Mouse (Mus musculus): Measurements from ENCODE around the gene Gtf3c1. TPM values are rescaled to one million over a fixed set of nuclear protein-coding genes. Genes with fewer than 3 reads are reported as not detected.
A peak's percentile ranks its signal among the peaks of the same experiment; 100 is the strongest.

Gtf3c1 gene
- polyA plus RNA-seq (2012; rRNA removed), result 47.9 and 60.5 TPM in 2 replicates

DNA sequence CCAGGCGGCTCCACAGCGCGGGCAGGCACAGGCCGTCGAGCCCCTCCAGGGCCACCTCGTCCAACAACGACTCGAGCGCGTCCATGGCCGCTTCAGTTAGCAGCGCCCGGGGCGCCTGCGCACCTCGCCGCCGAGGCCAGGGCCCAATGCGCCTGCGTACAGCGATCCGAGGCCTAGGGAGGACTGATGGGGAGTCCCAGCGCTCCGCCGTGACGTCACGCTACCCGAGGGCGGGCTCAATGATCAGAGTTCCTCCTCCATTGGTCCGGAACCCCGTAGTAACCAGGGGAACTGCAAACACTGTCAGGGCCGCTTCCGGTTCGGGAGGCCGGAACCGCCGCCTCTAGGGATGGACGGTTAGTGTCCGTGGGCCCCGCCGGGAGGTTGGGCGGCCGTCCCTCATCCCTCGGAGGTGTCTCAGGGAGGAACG is at the start of gene Gtf3c1, which contains the start of gene D430042O09Rik:
Gene Gtf3c1 (minus strand): TSS at position 188 of the 430 bp plus-strand sequence.
Gene D430042O09Rik (plus strand): TSS at position 296 of the 430 bp plus-strand sequence.
- no peak for TF ChIP-seq CTCF (conservative IDR thresholded peaks at IDR 0.05; ENCODE audit: insufficient read depth, insufficient read length, low read depth, low read length)
- peak; percentile 44 for TF ChIP-seq POLR2A (IDR thresholded peaks at IDR 0.05; ENCODE audit: low read depth, low read length)
- Histone ChIP-seq H3K4me1 (ENCODE audit: control insufficient read depth, insufficient read depth, low read length) (peaks cover 22% of the 10 kb centered on the region), H3K36me3 (ENCODE audit: control insufficient read depth, insufficient read depth, low read length) (no peaks in the 10 kb centered on the region; the same call in 1 of the 2 replicates), H3K27me3 (replicated peaks; ENCODE audit: control insufficient read depth, insufficient read depth, low read length) (no peaks in the 10 kb centered on the region), H3K4me3 (ENCODE audit: insufficient read depth, low read depth, low read length) (peak within 1 kb of the TSS; percentile 96), H3K27ac (ENCODE audit: insufficient read depth, low read depth, low read length) (peak within 1 kb of the TSS; percentile 95)
- DNase-seq, result peak; percentile 100
- under 1% methylated on average over 45 of the region's 45 CpGs for WGBS

DNA sequence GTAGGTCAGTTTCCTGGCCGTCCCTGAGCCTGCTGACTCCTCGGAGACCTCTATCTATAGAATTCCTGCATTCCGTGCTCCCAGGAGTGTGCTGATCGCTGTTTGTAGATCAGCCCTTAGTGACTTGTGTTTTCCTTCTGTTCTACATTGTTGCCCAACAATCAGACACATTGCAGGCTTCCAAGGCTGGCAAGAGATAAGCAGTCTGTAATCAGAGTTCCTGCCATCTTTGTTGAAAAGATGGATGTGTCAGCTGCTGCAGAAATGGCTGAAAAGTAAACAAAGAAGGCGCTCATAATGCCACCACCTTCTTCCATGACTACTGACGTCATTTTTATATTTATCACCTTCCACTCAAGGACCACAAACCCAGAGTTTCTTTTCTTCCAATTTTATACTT is 49.2 kb upstream of the Gtf3c1 start:
- Histone ChIP-seq H3K4me1 (ENCODE audit: control insufficient read depth, insufficient read depth, low read length) (peaks cover 7% of the 10 kb centered on the region; the same call in 1 of the 2 replicates), H3K27me3 (replicated peaks; ENCODE audit: control insufficient read depth, insufficient read depth, low read length) (no peaks in the 10 kb centered on the region), H3K4me3 (ENCODE audit: insufficient read depth, low read depth, low read length) (no peak overlapping the region), H3K36me3 (ENCODE audit: control insufficient read depth, insufficient read depth, low read length) (no peaks in the 10 kb centered on the region), H3K27ac (ENCODE audit: insufficient read depth, low read depth, low read length) (no peak overlapping the region)
- DNase-seq, result no peak
- TF ChIP-seq CTCF (conservative IDR thresholded peaks at IDR 0.05; ENCODE audit: insufficient read depth, insufficient read length, low read depth, low read length), result no peak
- TF ChIP-seq POLR2A (IDR thresholded peaks at IDR 0.05; ENCODE audit: low read depth, low read length), result no peak
- WGBS, result 83% methylated on average over 6 of the region's 6 CpGs

DNA sequence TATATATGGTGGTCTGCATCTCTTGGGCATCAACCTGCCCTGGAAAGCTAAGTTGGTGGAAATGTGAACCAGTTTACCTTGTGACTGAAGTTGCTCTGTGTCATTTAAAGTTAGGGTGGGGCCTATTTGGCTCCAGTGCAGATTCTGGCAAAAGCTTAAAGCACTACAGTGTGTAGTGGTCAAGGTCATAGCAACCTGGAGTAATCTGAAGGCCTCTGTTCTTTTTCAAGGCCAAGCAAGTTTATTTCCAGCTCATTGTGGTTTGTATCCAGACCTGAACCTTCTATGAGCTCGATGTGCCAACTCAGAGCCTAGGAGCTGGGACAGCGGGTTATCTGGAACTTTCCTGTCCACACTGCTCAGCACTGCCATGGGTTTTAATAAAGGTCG is 45.7 kb upstream of the Gtf3c1 start:
- no peak overlapping the region for H3K27ac ChIP-seq (ENCODE audit: insufficient read depth, low read depth, low read length)
- DNase-seq, result peak; percentile 16
- no peaks in the 10 kb centered on the region for H3K27me3 ChIP-seq (replicated peaks; ENCODE audit: control insufficient read depth, insufficient read depth, low read length)
- TF ChIP-seq POLR2A (IDR thresholded peaks at IDR 0.05; ENCODE audit: low read depth, low read length) (no peak), CTCF (conservative IDR thresholded peaks at IDR 0.05; ENCODE audit: insufficient read depth, insufficient read length, low read depth, low read length) (no peak)
- no peak overlapping the region for H3K4me3 ChIP-seq (ENCODE audit: insufficient read depth, low read depth, low read length)
- WGBS, result 77% methylated on average over 3 of the region's 3 CpGs
- peaks cover 6% of the 10 kb centered on the region; the same call in 1 of the 2 replicates for H3K4me1 ChIP-seq (ENCODE audit: control insufficient read depth, insufficient read depth, low read length)
- no peaks in the 10 kb centered on the region for H3K36me3 ChIP-seq (ENCODE audit: control insufficient read depth, insufficient read depth, low read length)

DNA sequence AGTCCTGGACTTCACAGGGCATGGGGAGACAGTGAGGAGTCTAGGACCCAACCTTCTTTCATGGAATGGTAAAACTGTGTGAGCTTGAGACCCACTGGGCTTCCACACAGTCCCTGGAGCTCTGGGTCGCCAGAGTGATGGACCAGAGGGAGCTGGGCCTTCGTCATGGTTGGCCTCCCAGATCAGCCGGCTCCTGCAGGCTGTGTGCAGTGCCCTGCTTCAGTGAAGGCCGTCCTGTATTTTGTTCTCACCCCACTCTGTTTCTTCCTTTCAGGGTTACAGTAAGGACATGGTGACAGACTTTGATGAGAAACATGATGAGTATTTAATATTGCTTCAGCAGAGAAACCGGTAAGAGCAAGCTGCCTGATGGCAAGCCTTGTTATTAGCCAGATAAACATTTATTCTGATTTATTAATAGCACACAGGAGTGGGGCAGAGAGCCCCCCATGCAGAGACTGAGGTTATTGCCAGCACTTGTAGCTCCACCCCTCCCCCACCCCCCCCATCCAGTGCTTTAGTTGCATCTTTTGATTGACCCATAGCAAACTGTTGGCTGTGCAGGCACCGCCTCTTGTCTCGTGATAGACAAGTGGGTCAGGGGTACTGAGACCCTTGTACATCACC is 45.2 kb upstream of the Gtf3c1 start:
- Histone ChIP-seq H3K27ac (ENCODE audit: insufficient read depth, low read depth, low read length) (no peak overlapping the region), H3K4me3 (ENCODE audit: insufficient read depth, low read depth, low read length) (no peak overlapping the region), H3K4me1 (ENCODE audit: control insufficient read depth, insufficient read depth, low read length) (peaks cover 2% of the 10 kb centered on the region; the same call in 1 of the 2 replicates), H3K27me3 (replicated peaks; ENCODE audit: control insufficient read depth, insufficient read depth, low read length) (no peaks in the 10 kb centered on the region), H3K36me3 (ENCODE audit: control insufficient read depth, insufficient read depth, low read length) (no peaks in the 10 kb centered on the region)
- TF ChIP-seq POLR2A (IDR thresholded peaks at IDR 0.05; ENCODE audit: low read depth, low read length) (no peak), CTCF (conservative IDR thresholded peaks at IDR 0.05; ENCODE audit: insufficient read depth, insufficient read length, low read depth, low read length) (no peak)
- WGBS, result 60% methylated on average over 7 of the region's 7 CpGs
- no peak for DNase-seq

DNA sequence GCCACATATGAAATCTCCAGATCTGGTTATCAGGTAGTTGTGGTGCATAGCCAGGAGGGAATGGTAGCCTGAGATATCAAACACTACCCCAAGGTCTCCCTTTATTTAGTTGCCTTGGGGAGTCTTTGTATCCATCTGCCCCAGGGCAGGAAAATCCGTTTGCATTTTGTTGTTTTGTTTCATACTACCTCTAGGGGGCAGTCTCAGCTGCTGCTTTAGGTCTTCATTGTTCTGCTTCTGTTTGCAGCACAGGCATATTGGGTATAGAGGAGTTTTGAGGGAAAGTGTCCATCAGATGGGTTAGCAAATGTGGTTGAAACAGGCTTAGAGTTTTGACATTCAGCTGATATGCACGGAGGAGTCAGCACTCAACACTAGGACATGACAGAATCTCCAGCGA is 40.6 kb upstream of the Gtf3c1 start:
- Histone ChIP-seq H3K4me3 (ENCODE audit: insufficient read depth, low read depth, low read length) (no peak overlapping the region), H3K27ac (ENCODE audit: insufficient read depth, low read depth, low read length) (no peak overlapping the region), H3K27me3 (replicated peaks; ENCODE audit: control insufficient read depth, insufficient read depth, low read length) (no peaks in the 10 kb centered on the region), H3K4me1 (ENCODE audit: control insufficient read depth, insufficient read depth, low read length) (0 out of 2 replicates have a peak, but pooled peaks cover 2% of the 10 kb centered on the region), H3K36me3 (ENCODE audit: control insufficient read depth, insufficient read depth, low read length) (no peaks in the 10 kb centered on the region)
- peak; percentile 22 for DNase-seq
- 65% methylated on average over 3 of the region's 3 CpGs for WGBS
- TF ChIP-seq CTCF (conservative IDR thresholded peaks at IDR 0.05; ENCODE audit: insufficient read depth, insufficient read length, low read depth, low read length) (peak; percentile 16; the same call in 1 of the 2 replicates), POLR2A (IDR thresholded peaks at IDR 0.05; ENCODE audit: low read depth, low read length) (no peak)

DNA sequence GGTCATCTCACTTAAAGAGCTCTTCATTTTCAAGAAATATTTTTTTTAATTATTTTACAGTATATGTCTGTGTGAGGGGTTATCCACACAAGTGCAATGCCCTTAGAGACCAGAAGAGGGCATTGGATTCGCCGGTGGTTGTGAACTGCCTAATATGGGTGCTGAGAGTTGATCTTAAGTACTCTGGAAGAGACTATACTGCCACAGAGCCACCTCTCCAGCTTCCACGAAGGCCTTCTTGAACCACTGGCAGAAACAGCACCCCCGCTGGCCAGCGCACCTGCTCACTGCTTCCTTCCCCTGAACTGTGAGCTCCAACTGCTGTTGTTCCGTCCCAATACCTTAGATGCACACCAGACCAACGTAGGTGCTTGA is 39.7 kb upstream of the Gtf3c1 start:
- Histone ChIP-seq H3K4me3 (ENCODE audit: insufficient read depth, low read depth, low read length) (no peak overlapping the region), H3K36me3 (ENCODE audit: control insufficient read depth, insufficient read depth, low read length) (no peaks in the 10 kb centered on the region), H3K27ac (ENCODE audit: insufficient read depth, low read depth, low read length) (no peak overlapping the region), H3K27me3 (replicated peaks; ENCODE audit: control insufficient read depth, insufficient read depth, low read length) (no peaks in the 10 kb centered on the region), H3K4me1 (ENCODE audit: control insufficient read depth, insufficient read depth, low read length) (no peaks in the 10 kb centered on the region)
- WGBS, result 72% methylated on average over 7 of the region's 7 CpGs
- peak; percentile 23 for DNase-seq
- TF ChIP-seq CTCF (conservative IDR thresholded peaks at IDR 0.05; ENCODE audit: insufficient read depth, insufficient read length, low read depth, low read length) (peak; percentile 34; the same call in 1 of the 2 replicates), POLR2A (IDR thresholded peaks at IDR 0.05; ENCODE audit: low read depth, low read length) (no peak)

DNA sequence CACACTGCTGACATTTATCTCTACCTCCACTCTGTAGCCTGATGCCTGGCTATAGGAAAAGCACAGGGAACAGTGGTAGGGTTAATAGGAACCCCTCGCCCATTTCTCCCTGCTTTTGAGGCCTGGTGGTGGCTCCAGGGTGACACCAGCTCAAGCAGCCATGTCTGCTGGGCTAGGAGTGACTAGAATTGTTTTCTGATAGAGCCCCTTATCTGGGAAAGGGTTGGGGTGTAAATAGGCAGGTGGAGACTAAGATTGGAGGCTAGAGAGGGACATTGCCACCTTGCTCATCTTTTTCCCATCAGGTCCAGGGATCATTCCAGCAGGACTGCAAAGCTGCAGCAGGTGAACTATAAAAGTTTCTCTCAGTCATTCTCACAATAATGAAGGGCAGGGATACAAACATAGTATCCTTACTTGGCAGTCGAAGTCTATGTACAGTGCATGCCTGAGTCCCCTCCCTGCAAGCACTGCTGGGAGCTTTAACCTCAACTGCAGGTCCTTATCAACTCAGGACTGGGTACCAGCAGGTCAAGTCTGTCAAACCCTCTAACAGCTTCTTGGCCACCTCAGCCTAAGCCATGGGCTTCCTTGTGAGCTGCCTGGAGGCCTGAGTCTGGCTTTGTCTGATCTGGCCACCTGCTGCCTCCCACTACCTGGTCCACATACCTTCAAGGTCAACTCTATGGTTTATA is 39.2 kb upstream of the Gtf3c1 start:
- Histone ChIP-seq H3K27me3 (replicated peaks; ENCODE audit: control insufficient read depth, insufficient read depth, low read length) (no peaks in the 10 kb centered on the region), H3K4me3 (ENCODE audit: insufficient read depth, low read depth, low read length) (no peak overlapping the region), H3K27ac (ENCODE audit: insufficient read depth, low read depth, low read length) (no peak overlapping the region), H3K36me3 (ENCODE audit: control insufficient read depth, insufficient read depth, low read length) (no peaks in the 10 kb centered on the region), H3K4me1 (ENCODE audit: control insufficient read depth, insufficient read depth, low read length) (peaks cover 4% of the 10 kb centered on the region)
- TF ChIP-seq POLR2A (IDR thresholded peaks at IDR 0.05; ENCODE audit: low read depth, low read length) (no peak), CTCF (conservative IDR thresholded peaks at IDR 0.05; ENCODE audit: insufficient read depth, insufficient read length, low read depth, low read length) (no peak)
- DNase-seq, result no peak
- WGBS, result 100% methylated on average over 2 of the region's 2 CpGs
